Mouse (Mus musculus): ENCODE measurements around the gene Olfr700. TPM values are rescaled to one million over a fixed set of nuclear protein-coding genes. Genes with fewer than 3 reads are reported as not detected.
"Not testable (repeated sequence)": the region's sequence is repeated elsewhere in the genome, so short reads cannot be mapped to it uniquely, and the experiment has no call there.

The Olfr700 gene
- not detected in 2 replicates for polyA plus RNA-seq (2014; fragmentation: Nextera tagmentation; extraction: Ambion mirVana)

DNA sequence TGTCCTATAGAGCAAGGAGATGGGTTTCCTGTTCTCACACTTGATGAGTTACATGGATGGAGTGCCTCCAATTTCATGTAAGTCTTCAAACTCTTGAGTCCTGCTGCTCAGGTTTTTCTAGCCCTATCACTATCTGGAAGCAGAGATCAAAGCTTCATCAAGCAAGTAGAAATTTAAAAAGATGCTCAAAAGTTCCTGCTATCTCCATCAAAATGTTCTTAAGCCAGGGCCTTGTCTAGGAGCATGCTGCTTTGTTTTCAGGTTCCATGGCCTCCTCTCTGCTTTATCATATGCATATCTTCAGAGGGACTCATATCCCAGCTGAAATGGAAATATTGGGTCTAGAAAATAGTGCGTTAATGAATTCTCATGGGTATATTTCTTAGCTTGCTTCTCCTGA lies at the start of gene Olfr700:
Gene Olfr700 (minus strand): TSS at position 101 of the 400 bp plus-strand sequence.
- Histone ChIP-seq H3K36me3 (ENCODE audit: control insufficient read depth, insufficient read depth, low read length) (no peaks in the 10 kb centered on the region), H3K27me3 (ENCODE audit: control insufficient read depth, insufficient read depth, low read length) (no peaks in the 10 kb centered on the region), H3K4me1 (ENCODE audit: control insufficient read depth, insufficient read depth, low read length) (no peaks in the 10 kb centered on the region), H3K27ac (ENCODE audit: low read length) (no peak within 1 kb of the TSS), H3K9me3 (ENCODE audit: control insufficient read depth, low read depth, low read length) (no peaks in the 10 kb centered on the region), H3K9ac (replicated peaks; ENCODE audit: low read depth, low read length) (no peak within 1 kb of the TSS), H3K4me2 (replicated peaks; ENCODE audit: low read depth, low read length) (no peak within 1 kb of the TSS), H3K4me3 (ENCODE audit: low read depth, low read length) (no peak within 1 kb of the TSS)
- ATAC-seq (ENCODE audit: insufficient number of reproducible peaks, insufficient read depth, low FRiP score, low read depth), result no peak
- WGBS, result 87% methylated on average over 1 of the region's 1 CpGs

DNA sequence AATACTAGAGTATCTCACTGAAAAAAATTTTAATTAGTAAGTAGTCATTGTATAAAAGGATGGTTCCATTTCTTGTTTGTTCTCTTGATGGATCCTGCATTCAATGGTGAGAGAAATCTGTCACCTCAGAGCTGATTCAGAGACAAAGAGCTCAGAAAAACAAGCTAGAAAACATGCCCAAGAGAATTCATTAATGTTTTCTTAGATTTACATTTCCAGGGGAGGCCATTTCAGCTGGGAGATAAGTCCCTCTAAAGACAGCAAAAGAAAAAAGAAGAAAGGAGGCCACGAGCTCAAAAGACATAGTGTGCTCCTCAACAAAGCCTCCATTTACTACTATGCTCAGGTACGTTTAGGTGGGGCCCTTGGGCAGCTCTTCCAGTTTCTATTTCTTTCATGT lies 34.4 kb upstream of the Olfr700 start, which contains the start of gene Olfr703:
Gene Olfr703 (plus strand): TSS at position 301 of the 400 bp plus-strand sequence.
- Histone ChIP-seq H3K4me3 (ENCODE audit: low read depth, low read length) (no peak within 1 kb of the TSS), H3K27ac (ENCODE audit: low read length) (no peak within 1 kb of the TSS), H3K4me1 (ENCODE audit: control insufficient read depth, insufficient read depth, low read length) (no peaks in the 10 kb centered on the region), H3K9ac (replicated peaks; ENCODE audit: low read depth, low read length) (no peak within 1 kb of the TSS), H3K9me3 (ENCODE audit: control insufficient read depth, low read depth, low read length) (no peaks in the 10 kb centered on the region), H3K27me3 (ENCODE audit: control insufficient read depth, insufficient read depth, low read length) (no peaks in the 10 kb centered on the region), H3K36me3 (ENCODE audit: control insufficient read depth, insufficient read depth, low read length) (no peaks in the 10 kb centered on the region), H3K4me2 (replicated peaks; ENCODE audit: low read depth, low read length) (no peak within 1 kb of the TSS)
- ATAC-seq (ENCODE audit: insufficient number of reproducible peaks, insufficient read depth, low FRiP score, low read depth), result no peak
- WGBS, result 68% methylated on average over 2 of the region's 2 CpGs

DNA sequence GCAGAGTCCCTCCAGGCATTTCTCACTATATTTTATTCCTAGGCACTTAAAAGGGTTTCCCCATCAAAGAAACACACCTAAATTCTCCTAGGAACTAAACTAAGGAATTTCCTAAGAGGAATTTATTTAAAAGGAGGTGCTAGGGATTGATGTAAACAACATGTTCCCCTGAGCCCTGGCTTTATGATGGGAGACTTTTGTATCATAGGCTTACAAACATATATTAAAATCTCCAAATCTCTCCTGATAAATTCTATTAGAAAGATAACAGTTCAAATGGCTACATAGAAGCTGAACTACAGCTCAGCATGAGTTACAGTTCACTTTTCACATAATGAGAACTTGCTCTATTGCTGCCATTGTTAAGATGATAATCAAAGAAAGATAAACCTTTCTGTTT lies 25.2 kb upstream of the Olfr700 start, which contains the start of gene Olfr702:
Gene Olfr702 (minus strand): TSS at position 101 of the 400 bp plus-strand sequence.
- Histone ChIP-seq H3K4me2 (replicated peaks; ENCODE audit: low read depth, low read length) (no peak within 1 kb of the TSS), H3K4me1 (ENCODE audit: control insufficient read depth, insufficient read depth, low read length) (no peaks in the 10 kb centered on the region), H3K27ac (ENCODE audit: low read length) (no peak within 1 kb of the TSS), H3K9ac (replicated peaks; ENCODE audit: low read depth, low read length) (no peak within 1 kb of the TSS), H3K4me3 (ENCODE audit: low read depth, low read length) (no peak within 1 kb of the TSS), H3K27me3 (ENCODE audit: control insufficient read depth, insufficient read depth, low read length) (no peaks in the 10 kb centered on the region), H3K36me3 (ENCODE audit: control insufficient read depth, insufficient read depth, low read length) (no peaks in the 10 kb centered on the region), H3K9me3 (ENCODE audit: control insufficient read depth, low read depth, low read length) (no peaks in the 10 kb centered on the region)
- no peak for ATAC-seq (ENCODE audit: insufficient number of reproducible peaks, insufficient read depth, low FRiP score, low read depth)

DNA sequence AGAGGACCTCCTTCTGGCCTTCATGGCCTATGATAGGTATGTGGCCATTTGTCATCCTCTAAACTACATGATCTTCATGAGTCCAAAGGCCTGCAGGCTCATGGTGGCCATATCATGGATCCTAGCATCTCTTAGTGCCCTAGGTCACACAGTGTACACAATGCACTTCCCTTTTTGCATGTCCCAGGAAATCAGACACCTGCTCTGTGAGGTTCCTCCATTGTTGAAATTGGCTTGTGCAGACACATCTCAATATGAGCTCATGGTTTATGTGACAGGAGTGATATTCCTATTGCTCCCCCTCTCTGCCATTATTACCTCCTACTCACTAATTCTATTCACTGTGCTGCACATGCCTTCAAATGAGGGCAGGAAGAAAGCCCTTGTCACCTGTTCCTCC lies 9.8 kb upstream of the Olfr700 start:
- no peaks in the 10 kb centered on the region for H3K9me3 ChIP-seq (ENCODE audit: control insufficient read depth, low read depth, low read length)
- H3K27me3 ChIP-seq (ENCODE audit: control insufficient read depth, insufficient read depth, low read length), result no peaks in the 10 kb centered on the region
- no peak for ATAC-seq (ENCODE audit: insufficient number of reproducible peaks, insufficient read depth, low FRiP score, low read depth)
- no peak overlapping the region for H3K27ac ChIP-seq (ENCODE audit: low read length)
- no peaks in the 10 kb centered on the region for H3K4me1 ChIP-seq (ENCODE audit: control insufficient read depth, insufficient read depth, low read length)
- H3K36me3 ChIP-seq (ENCODE audit: control insufficient read depth, insufficient read depth, low read length), result no peaks in the 10 kb centered on the region
- no peak overlapping the region for H3K9ac ChIP-seq (replicated peaks; ENCODE audit: low read depth, low read length)
- H3K4me3 ChIP-seq (ENCODE audit: low read depth, low read length), result no peak overlapping the region
- H3K4me2 ChIP-seq (replicated peaks; ENCODE audit: low read depth, low read length), result no peak overlapping the region

DNA sequence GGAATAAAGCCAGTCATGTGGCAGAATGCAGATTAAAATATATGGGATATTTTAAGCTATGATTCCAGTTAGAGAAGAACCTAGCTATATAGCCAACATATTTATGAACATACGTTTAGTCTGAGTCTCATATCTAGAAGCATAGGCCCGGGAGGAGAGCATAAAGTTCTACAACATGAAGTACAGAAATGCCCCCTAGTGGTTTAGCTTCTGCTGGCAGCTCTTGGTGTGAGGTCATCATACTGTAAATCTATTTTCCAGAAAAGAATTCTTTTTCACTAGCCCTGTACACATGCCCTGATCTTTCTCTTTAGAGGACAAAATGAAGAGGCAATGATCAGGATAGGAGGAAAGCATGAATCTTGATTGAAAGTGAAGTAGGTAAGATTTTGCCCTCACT lies 7.1 kb upstream of the Olfr700 start:
- 0 out of 2 replicates have a peak, but pooled peaks have one; percentile 33 for ATAC-seq (ENCODE audit: insufficient number of reproducible peaks, insufficient read depth, low FRiP score, low read depth)
- no peaks in the 10 kb centered on the region for H3K36me3 ChIP-seq (ENCODE audit: control insufficient read depth, insufficient read depth, low read length)
- H3K9me3 ChIP-seq (ENCODE audit: control insufficient read depth, low read depth, low read length), result no peaks in the 10 kb centered on the region
- no peak overlapping the region for H3K27ac ChIP-seq (ENCODE audit: low read length)
- H3K9ac ChIP-seq (replicated peaks; ENCODE audit: low read depth, low read length), result no peak overlapping the region
- H3K27me3 ChIP-seq (ENCODE audit: control insufficient read depth, insufficient read depth, low read length), result no peaks in the 10 kb centered on the region
- 47% methylated on average over 2 of the region's 2 CpGs for WGBS
- H3K4me2 ChIP-seq (replicated peaks; ENCODE audit: low read depth, low read length), result no peak overlapping the region
- H3K4me3 ChIP-seq (ENCODE audit: low read depth, low read length), result no peak overlapping the region
- H3K4me1 ChIP-seq (ENCODE audit: control insufficient read depth, insufficient read depth, low read length), result no peaks in the 10 kb centered on the region

DNA sequence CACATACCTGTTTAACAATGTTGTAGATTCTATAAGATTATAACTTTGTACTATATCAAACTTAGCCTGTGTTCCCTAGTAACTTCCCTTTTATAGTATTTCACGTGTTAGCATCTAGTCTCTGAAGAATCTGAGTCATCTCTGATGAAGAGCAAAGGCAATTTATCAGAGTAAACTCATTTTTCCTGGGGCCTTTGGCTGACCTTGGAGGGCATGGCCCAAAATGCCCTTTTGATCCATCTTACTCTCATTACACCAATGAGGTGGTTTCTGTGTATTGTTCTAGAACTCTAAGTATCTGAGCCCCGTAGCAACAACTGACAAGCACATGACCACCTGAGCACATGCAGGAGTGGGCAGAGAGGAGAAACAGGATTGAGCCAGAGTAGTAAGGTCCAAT lies 5.2 kb upstream of the Olfr700 start, which contains the start of gene Olfr701:
Gene Olfr701 (plus strand): TSS at position 301 of the 400 bp plus-strand sequence.
- no peaks in the 10 kb centered on the region for H3K27me3 ChIP-seq (ENCODE audit: control insufficient read depth, insufficient read depth, low read length)
- ATAC-seq (ENCODE audit: insufficient number of reproducible peaks, insufficient read depth, low FRiP score, low read depth), result no peak
- no peak within 1 kb of the TSS for H3K4me2 ChIP-seq (replicated peaks; ENCODE audit: low read depth, low read length)
- no peaks in the 10 kb centered on the region for H3K36me3 ChIP-seq (ENCODE audit: control insufficient read depth, insufficient read depth, low read length)
- no peak within 1 kb of the TSS for H3K4me3 ChIP-seq (ENCODE audit: low read depth, low read length)
- WGBS, result 46% methylated on average over 2 of the region's 2 CpGs
- H3K4me1 ChIP-seq (ENCODE audit: control insufficient read depth, insufficient read depth, low read length), result no peaks in the 10 kb centered on the region
- H3K27ac ChIP-seq (ENCODE audit: low read length), result no peak within 1 kb of the TSS
- no peaks in the 10 kb centered on the region for H3K9me3 ChIP-seq (ENCODE audit: control insufficient read depth, low read depth, low read length)
- no peak within 1 kb of the TSS for H3K9ac ChIP-seq (replicated peaks; ENCODE audit: low read depth, low read length)

DNA sequence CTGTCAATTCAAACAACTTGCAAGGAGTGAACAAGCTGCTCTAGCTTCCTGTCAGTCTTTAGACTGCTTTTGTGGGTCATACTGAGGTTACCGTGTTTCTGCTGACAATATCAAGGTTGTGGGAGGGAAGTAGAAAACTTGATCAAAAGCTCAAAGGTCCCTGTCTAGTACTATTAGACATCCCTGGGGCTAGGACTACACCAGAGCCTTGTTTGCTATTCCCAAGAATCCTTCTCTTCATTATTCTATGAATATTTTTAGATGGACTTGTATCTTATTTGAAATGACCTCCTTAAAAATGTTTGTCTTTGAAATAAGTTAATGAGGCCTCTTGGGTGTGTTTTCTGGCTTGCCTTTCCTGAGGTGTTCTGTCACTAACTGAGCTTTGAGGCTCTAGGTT lies 15.5 kb downstream of the Olfr700 start, which contains the start of gene Olfr699:
Gene Olfr699 (minus strand): TSS at position 101 of the 400 bp plus-strand sequence.
- no peak for ATAC-seq (ENCODE audit: insufficient number of reproducible peaks, insufficient read depth, low FRiP score, low read depth)
- Histone ChIP-seq H3K27ac (ENCODE audit: low read length) (no peak within 1 kb of the TSS), H3K36me3 (ENCODE audit: control insufficient read depth, insufficient read depth, low read length) (no peaks in the 10 kb centered on the region), H3K9ac (replicated peaks; ENCODE audit: low read depth, low read length) (no peak within 1 kb of the TSS), H3K9me3 (ENCODE audit: control insufficient read depth, low read depth, low read length) (no peaks in the 10 kb centered on the region), H3K4me1 (ENCODE audit: control insufficient read depth, insufficient read depth, low read length) (no peaks in the 10 kb centered on the region), H3K27me3 (ENCODE audit: control insufficient read depth, insufficient read depth, low read length) (no peaks in the 10 kb centered on the region), H3K4me2 (replicated peaks; ENCODE audit: low read depth, low read length) (no peak within 1 kb of the TSS), H3K4me3 (ENCODE audit: low read depth, low read length) (no peak within 1 kb of the TSS)
- WGBS, result 82% methylated on average over 1 of the region's 1 CpGs

DNA sequence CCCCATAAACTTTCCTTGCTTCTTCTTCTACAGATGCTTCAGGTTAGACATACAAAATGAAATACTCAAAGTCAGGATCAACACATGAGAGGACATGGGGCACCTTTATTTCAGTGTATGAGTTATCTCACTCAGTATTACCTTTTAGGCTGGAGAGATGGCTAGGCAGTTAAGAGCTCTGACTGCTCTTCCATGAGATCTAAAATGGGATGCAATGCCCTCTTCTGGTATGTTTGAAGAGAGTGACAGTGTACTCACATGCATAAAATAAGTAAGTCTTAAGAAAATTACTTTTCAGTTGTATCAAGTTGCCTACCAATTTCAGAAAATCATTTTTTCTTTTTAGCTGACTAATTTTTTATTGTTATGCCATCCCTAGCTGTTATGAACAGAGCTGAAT lies 20.3 kb downstream of the Olfr700 start:
- Histone ChIP-seq H3K4me2 (replicated peaks; ENCODE audit: low read depth, low read length) (no peak overlapping the region), H3K27ac (ENCODE audit: low read length) (no peak overlapping the region), H3K36me3 (ENCODE audit: control insufficient read depth, insufficient read depth, low read length) (no peaks in the 10 kb centered on the region), H3K4me1 (ENCODE audit: control insufficient read depth, insufficient read depth, low read length) (no peaks in the 10 kb centered on the region), H3K9me3 (ENCODE audit: control insufficient read depth, low read depth, low read length) (no peaks in the 10 kb centered on the region), H3K9ac (replicated peaks; ENCODE audit: low read depth, low read length) (no peak overlapping the region), H3K4me3 (ENCODE audit: low read depth, low read length) (no peak overlapping the region), H3K27me3 (ENCODE audit: control insufficient read depth, insufficient read depth, low read length) (no peaks in the 10 kb centered on the region)
- no peak for ATAC-seq (ENCODE audit: insufficient number of reproducible peaks, insufficient read depth, low FRiP score, low read depth)

DNA sequence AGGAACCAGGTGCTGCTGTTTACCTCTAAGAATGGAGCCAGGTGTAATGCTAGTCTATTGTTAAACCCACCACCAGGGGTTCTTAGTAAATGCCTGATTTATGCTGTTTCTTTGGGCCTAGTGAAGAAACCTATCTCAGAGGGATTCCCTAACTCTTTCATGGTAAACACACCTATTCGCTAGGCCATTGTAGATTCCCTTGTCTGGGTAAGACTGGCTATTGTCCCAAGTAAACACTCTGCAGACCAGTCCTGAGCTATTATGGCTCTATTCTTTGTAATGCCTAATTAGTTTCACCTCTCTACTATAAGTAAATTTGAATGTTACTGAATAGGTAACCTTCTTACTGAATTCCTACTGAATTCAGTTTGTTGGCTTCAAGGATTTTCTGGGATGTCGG lies 47.6 kb downstream of the Olfr700 start:
- not testable (repeated sequence) for H3K27ac ChIP-seq (ENCODE audit: low read length); H3K4me3 ChIP-seq (ENCODE audit: low read depth, low read length); H3K9ac ChIP-seq (replicated peaks; ENCODE audit: low read depth, low read length); H3K4me2 ChIP-seq (replicated peaks; ENCODE audit: low read depth, low read length); H3K36me3 ChIP-seq (ENCODE audit: control insufficient read depth, insufficient read depth, low read length); H3K9me3 ChIP-seq (ENCODE audit: control insufficient read depth, low read depth, low read length); H3K27me3 ChIP-seq (ENCODE audit: control insufficient read depth, insufficient read depth, low read length); ATAC-seq (ENCODE audit: insufficient number of reproducible peaks, insufficient read depth, low FRiP score, low read depth); H3K4me1 ChIP-seq (ENCODE audit: control insufficient read depth, insufficient read depth, low read length)
- 93% methylated on average over 2 of the region's 2 CpGs for WGBS
